Mouse (Mus musculus): ENCODE results near the gene Itch.
A peak's percentile ranks its signal among the peaks of the same experiment; 100 is the strongest.
"Not testable (repeated sequence)": the region's sequence is repeated elsewhere in the genome, so short reads cannot be mapped to it uniquely, and the experiment has no call there.

The Itch gene

GRCm38 (mm10) chr2:155133011-155133976, at the start of gene Itch:
Gene Itch (plus strand): TSS chr2:155133509.
- peak; percentile 85 for DNase-seq (ENCODE audit: low read depth, low spot score)

GRCm38 (mm10) chr2:155084546-155084945, 48.8 kb upstream of the Itch start:
- DNase-seq (ENCODE audit: low read depth, low spot score), result no peak

GRCm38 (mm10) chr2:155086328-155086727, 47.0 kb upstream of the Itch start:
- no peak for DNase-seq (ENCODE audit: low read depth, low spot score)

GRCm38 (mm10) chr2:155088264-155088663, 45.0 kb upstream of the Itch start:
- no peak for DNase-seq (ENCODE audit: low read depth, low spot score)

- no peak for DNase-seq (ENCODE audit: low read depth, low spot score)
Measured at GRCm38 (mm10) chr2:155090909-155091742, 42.2 kb upstream of the Itch start.

- no peak for DNase-seq (ENCODE audit: low read depth, low spot score)
Measured at GRCm38 (mm10) chr2:155091743-155092075, 41.6 kb upstream of the Itch start.

GRCm38 (mm10) chr2:155093418-155093817, 39.9 kb upstream of the Itch start:
- no peak for DNase-seq (ENCODE audit: low read depth, low spot score)

- DNase-seq (ENCODE audit: low read depth, low spot score), result no peak
Measured at GRCm38 (mm10) chr2:155098720-155099380, 34.5 kb upstream of the Itch start.

- no peak for DNase-seq (ENCODE audit: low read depth, low spot score)
Measured at GRCm38 (mm10) chr2:155099421-155099820, 33.9 kb upstream of the Itch start.

- no peak for DNase-seq (ENCODE audit: low read depth, low spot score)
Measured at GRCm38 (mm10) chr2:155099994-155100795, 33.1 kb upstream of the Itch start.

- DNase-seq (ENCODE audit: low read depth, low spot score), result no peak
Measured at GRCm38 (mm10) chr2:155100796-155101259, 32.5 kb upstream of the Itch start.

- DNase-seq (ENCODE audit: low read depth, low spot score), result no peak
Measured at GRCm38 (mm10) chr2:155101761-155102181, 31.5 kb upstream of the Itch start.

GRCm38 (mm10) chr2:155103607-155104006, 29.7 kb upstream of the Itch start:
- peak; percentile 56 for DNase-seq (ENCODE audit: low read depth, low spot score)

- not testable (repeated sequence) for DNase-seq (ENCODE audit: low read depth, low spot score)
Measured at GRCm38 (mm10) chr2:155107276-155107675, 26.0 kb upstream of the Itch start.

- DNase-seq (ENCODE audit: low read depth, low spot score), result no peak
Measured at GRCm38 (mm10) chr2:155115216-155115830, 18.0 kb upstream of the Itch start.

- peak; percentile 8 for DNase-seq (ENCODE audit: low read depth, low spot score)
Measured at GRCm38 (mm10) chr2:155133977-155134860, 910 bp downstream of the Itch start.

GRCm38 (mm10) chr2:155135092-155135491, 1.8 kb downstream of the Itch start:
- no peak for DNase-seq (ENCODE audit: low read depth, low spot score)

- DNase-seq (ENCODE audit: low read depth, low spot score), result no peak
Measured at GRCm38 (mm10) chr2:155135534-155135933, 2.2 kb downstream of the Itch start.

GRCm38 (mm10) chr2:155140986-155141385, 7.7 kb downstream of the Itch start:
- DNase-seq (ENCODE audit: low read depth, low spot score), result no peak
